Mouse (Mus musculus) gonadal fat pad, adult 2 months (tissue): ENCODE measurements around the gene Serpinb11. TPM values are rescaled to one million over a fixed set of nuclear protein-coding genes. Genes with fewer than 3 reads are reported as not detected.

Source experiments
- DNase-seq: peaks from one replicate; pipeline ENCODE4 v3.0.0-alpha.2; 2012; ENCODE audit warnings: low read depth
- polyA plus RNA-seq: library from polyadenylated mRNA; depleted of rRNA; stranded (reverse); fragments of >200 nt; gene quantifications from 2 replicates; pipeline ENCODE4 v1.2.3, GENCODE M21; 2012; rRNA removed

Gene Serpinb11
- not detected in 2 replicates for polyA plus RNA-seq

DNA sequence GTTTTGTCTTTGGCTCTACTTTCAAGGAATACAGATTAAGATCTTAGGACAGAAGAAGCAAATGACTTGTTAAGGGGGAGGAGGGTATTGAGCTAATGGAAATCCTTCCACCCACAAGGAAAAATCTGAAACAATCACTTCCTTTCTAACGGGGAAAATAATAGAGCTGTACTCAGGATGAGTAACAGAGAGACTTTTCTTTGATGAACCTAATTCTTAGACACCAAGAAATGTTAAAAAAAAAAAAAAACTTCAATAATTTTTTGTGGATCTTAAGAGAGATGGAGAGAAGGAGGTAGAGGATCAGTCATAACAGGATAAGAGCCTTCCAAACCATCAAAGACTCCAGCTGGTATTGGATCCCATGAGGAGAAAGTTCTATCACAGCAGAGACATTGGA lies at the start of gene Serpinb11:
TSS of gene Serpinb11 (plus strand) at position 301 of the 400 bp plus-strand sequence.
- no peak for DNase-seq

DNA sequence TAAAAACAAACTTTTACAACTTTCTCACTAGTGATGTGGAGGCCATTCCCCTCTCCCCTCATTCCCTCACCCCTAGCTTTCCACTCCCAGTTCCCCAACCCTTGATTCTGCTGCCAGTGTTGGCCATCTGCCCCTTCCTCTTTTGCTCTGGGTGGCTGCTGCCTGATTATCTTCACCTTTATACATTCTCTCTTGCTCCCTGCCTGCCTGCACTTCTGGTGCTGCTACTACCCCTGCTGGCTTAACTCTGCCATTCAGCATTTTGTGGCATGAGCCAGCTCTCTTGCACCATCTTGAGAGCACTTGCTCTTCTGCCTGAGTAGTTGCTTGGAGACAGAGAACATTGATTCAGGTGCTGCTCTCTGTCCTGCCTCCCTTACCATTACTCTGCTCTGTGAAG lies 15.0 kb upstream of the Serpinb11 start:
- no peak for DNase-seq

- DNase-seq = no peak
Observed at GRCm38 (mm10) chr1:107346788-107347187, 14.2 kb upstream of the Serpinb11 start.

DNA sequence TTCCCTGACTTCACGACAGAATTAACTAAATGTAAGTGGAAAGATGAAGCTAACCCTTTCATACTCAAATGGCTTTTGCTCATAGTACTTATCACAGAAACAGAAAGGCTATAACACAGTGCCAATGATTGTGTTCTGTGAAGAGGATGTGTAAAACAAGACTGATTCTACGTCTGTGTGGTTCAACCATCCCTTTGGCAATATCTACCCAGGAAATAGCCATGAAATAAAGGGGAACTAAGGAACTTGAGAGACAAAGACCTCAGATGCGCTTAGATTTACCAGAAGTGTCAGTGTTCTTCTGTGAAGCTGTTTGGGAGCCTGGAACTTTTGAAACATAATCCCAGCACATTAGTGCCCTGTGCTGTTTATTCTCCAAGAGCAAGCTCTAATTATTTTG lies 10.6 kb upstream of the Serpinb11 start:
- no peak for DNase-seq

DNA sequence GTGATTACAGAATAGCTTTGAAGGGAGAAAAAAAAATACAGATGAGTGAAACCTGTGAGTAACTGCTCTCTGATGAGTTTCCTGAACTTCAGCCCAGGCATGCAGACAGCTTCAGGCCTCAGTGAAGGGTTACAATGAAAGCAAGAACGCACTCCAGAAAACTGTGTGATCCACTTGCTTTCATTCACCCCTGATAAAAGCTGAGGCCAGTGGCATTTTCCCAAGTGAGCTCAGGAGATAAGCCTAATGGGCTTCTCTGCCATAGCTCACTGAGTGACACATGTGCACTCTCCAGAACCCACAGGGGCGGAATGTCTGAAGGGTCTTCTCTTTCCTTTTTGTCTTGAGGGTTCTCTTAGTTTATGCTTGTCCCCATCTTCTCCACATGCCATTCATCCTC lies 9.9 kb upstream of the Serpinb11 start:
- DNase-seq = no peak

DNA sequence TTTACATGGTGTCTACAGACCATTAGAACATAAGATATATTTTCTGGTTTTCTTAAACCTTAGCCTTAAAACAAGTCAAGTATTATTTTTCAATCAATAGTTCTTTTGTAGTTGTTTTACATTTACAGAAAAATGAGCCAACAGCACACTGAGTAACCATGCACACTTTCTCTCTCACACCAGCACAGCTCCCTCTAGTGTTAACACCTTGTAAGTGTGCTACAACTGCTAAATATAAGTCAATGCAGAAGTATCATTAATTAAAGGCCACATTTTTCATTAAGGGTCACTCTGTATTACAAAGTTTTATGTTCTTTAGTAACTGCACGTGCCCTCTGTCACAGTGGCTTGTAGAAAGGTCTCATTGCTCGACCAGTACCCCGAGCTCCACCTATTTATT lies 8.0 kb upstream of the Serpinb11 start:
- DNase-seq = no peak

DNA sequence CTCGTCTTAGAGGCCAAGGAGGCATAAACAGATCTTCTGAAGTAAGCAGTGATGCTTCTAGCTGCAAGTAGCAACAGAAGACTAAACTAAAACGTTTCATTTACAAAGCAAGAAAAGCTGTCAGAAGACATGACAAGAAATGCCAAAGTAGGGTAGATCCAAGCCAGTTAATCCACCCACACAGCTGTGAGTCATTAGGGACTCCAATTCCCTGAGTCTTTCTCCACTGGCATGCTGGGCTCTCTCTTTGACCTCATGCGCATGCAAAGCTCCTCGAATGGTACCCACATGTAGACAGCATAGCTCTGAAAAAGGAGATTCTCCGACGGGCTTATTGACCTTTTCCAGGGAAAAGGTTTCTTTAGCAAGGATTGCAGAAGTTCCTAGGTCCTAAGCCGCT lies 5.0 kb downstream of the Serpinb11 start:
- no peak for DNase-seq

DNA sequence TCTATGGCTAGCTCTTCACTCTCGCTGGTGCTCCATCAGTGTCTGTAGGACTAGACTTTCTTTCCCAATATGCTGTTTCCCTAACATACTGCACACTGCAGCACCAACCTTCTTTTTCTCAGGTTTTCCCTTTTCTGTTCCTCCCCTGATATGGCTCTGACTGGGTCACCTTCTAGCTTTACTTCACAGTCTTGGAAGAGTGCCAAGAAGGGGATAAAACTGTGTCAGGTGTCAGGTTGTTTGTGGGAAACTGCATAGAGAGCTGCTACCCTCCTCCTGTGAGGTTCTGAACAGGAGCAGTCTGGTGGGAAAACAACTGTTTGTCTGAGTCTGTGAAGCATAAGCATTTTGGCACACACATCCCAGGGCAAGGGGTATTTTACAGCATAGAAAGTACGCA lies 7.9 kb downstream of the Serpinb11 start:
- no peak for DNase-seq

- no peak for DNase-seq
Observed at GRCm38 (mm10) chr1:107376952-107377351, 16.0 kb downstream of the Serpinb11 start.

DNA sequence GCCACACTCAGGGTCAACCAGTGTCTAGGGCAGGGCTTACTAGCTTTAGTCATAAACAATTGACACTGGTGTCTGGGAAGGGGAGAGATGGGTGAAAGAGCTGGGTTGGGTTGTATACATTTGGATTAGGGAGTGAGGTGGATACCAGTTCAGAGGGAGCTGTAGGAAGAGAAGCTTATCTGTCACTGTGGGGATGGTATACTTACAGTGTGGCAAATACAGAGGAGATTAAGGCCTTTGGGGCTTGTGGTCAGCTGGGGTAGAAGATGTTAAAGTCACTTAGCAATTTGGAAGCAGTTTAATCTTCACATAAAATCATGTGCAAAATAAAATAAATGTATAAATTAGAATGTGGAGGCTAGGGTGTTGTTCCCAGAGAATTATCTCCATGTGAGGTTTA lies 17.4 kb downstream of the Serpinb11 start:
- no peak for DNase-seq

GRCm38 (mm10) chr1:107381491-107381890 lies 20.5 kb downstream of the Serpinb11 start:
- DNase-seq = no peak

- DNase-seq = no peak
Observed at GRCm38 (mm10) chr1:107382404-107382803, 21.4 kb downstream of the Serpinb11 start.

DNA sequence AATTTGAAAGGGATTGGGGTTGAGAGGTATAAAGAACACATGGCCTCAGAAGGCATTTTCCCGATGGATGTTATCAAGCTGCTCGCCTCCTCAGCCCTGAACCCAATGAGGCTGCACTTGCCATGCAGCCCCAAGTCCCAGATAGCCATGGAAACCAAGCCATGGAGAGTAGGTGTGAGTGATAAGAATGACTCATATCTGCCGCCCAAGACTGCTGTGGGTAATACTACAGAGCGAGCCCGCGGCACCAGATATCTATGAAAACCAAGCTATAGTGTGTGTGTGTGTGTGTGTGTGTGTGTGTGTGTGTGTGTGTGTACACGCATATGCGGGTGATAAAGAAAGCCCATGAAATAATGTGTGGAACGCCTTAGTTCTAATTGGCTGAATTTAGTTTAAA lies 23.5 kb downstream of the Serpinb11 start:
- no peak for DNase-seq

DNA sequence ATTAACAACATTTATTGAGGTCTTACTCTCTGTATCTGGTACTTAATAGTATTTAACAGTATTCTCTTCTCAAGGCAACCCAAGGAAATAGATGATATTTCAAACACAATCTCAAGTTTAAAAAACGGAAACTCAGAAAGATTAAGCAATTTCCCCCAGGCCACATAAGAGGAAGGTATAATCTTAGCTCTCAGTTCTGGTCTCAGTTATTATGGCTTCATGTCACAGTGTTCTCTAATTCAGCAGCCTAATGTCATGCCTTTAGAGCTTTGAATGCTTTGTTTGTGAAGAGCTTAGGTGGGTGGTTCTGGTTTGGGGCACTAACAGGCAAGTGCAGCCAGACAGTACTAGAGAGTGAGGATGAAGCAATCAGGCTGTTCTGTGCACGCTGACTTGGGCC lies 28.8 kb downstream of the Serpinb11 start:
- DNase-seq = no peak

DNA sequence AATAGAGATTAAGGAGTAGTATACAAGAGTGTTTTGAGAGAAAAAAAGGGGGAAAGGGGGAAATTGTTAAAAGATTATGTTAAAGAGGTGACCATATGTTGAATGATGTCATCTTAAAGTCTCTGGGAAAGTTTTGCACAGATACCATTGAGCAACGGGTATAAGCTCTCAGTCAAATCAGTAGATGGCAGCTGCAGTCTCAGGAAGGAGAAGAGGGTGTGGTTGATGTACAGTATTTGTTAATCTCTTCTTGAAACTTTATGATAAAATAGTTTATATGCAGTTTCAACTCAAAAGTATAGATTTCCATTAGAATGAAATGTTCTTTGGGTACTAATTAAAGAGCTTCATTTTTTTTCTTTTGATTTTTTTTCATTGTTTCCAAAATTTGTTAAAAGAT lies 36.5 kb downstream of the Serpinb11 start:
- DNase-seq = no peak

- DNase-seq = no peak
Observed at GRCm38 (mm10) chr1:107399355-107399754, 38.4 kb downstream of the Serpinb11 start, which contains the start of gene Serpinb7. Serpinb7 (plus strand) TSS chr1:107399655.

DNA sequence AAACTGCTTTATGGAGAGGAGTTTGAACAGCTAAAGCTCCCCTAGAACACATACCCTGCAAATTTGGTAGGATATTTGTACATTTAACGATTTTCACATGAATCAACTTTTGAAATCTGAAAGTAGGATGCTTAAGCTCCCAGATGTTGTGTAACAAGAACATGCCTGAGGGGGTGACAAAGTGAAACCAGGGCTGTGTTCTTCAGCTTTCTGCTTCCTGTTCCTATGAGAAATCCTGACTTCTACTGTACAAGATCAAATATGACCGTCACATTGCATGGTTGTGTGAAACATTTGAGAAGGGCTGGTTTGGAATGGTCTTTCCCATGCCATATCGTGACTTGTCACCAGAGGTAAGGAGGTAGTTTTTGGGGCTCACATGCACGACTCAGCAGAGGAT lies 41.1 kb downstream of the Serpinb11 start:
- no peak for DNase-seq

- DNase-seq = no peak
Observed at GRCm38 (mm10) chr1:107414650-107415049, 53.7 kb downstream of the Serpinb11 start.

DNA sequence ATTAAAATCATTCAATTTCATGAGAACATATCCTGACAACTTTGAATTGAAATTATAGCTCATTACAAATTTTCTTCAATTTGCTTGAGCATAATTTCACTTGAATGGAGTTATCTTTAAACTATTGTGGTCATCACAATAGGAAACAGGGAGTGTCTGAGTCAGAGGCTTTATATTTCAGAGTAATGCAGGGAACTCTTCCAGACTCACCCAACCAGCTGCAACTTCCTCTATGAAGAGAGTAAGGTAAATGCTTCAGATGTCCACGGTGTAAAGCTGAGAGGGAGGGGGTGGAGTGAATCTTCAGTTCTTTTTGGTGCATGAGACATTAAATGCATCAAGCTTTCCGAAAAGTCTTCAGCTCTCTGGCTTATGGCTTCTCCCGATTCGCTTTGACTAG lies 61.5 kb downstream of the Serpinb11 start:
- no peak for DNase-seq

Other genes with a start within 250 kb of the Serpinb11 start
- gene Serpinb3b, start 82.8 kb upstream of the Serpinb11 start, polyA plus RNA-seq = not detected in 2 replicates
- gene Serpinb3c, start 82.8 kb upstream of the Serpinb11 start, polyA plus RNA-seq = not detected in 2 replicates
- not detected in 2 replicates for gene Serpinb7, start 38.5 kb downstream of the Serpinb11 start, polyA plus RNA-seq
- 0.23 and 0.47 TPM in 2 replicates for gene Serpinb2, start 150.2 kb downstream of the Serpinb11 start, polyA plus RNA-seq
- gene Serpinb8, start 228.8 kb downstream of the Serpinb11 start, polyA plus RNA-seq = 1.5 and 2.6 TPM in 2 replicates